Mouse (Mus musculus) liver, embryonic 13.5 days (tissue): ENCODE data around the gene Celf2. TPM values are rescaled to one million over a fixed set of nuclear protein-coding genes. Genes with fewer than 3 reads are reported as not detected.

Source experiments
- ATAC-seq: fragments of 200-750 bp; cut with Nextera tagmentation; 2 replicates; pipeline ENCODE4 v1.8.0; 2017; ENCODE audit warnings: low read depth, mild to moderate bottlenecking, moderate number of reproducible peaks, moderate library complexity
- DNase-seq: peaks from one replicate; pipeline ENCODE4 v3.0.0; 2022
- H3K27ac ChIP-seq: fragments of 300-500 bp; sonication (generic); 2 replicates; pipeline ENCODE4 v1.5.1; 2015; ENCODE audit warnings: moderate library complexity, mild to moderate bottlenecking, inconsistent platforms
- H3K27me3 ChIP-seq: fragments of 300-500 bp; sonication (generic); 2 replicates; pipeline ENCODE4 v1.6.1; 2015; ENCODE audit warnings: mild to moderate bottlenecking, inconsistent platforms
- H3K36me3 ChIP-seq: fragments of 300-500 bp; sonication (generic); 2 replicates; pipeline ENCODE4 v1.6.1; 2015; ENCODE audit warnings: mild to moderate bottlenecking, inconsistent platforms
- H3K4me1 ChIP-seq: fragments of 300-500 bp; sonication (generic); replicated peaks from 2 replicates; pipeline ENCODE4 v1.6.1; 2015; ENCODE audit warnings: inconsistent platforms
- H3K4me2 ChIP-seq: fragments of 300-500 bp; sonication (generic); 2 replicates; pipeline ENCODE4 v1.6.1; 2015; ENCODE audit warnings: inconsistent platforms, mild to moderate bottlenecking, moderate library complexity
- H3K4me3 ChIP-seq: fragments of 300-500 bp; sonication (generic); replicated peaks from 2 replicates; pipeline ENCODE4 v1.5.1; 2015; ENCODE audit warnings: mild to moderate bottlenecking, inconsistent platforms
- H3K9ac ChIP-seq: fragments of 300-500 bp; sonication (generic); 2 replicates; pipeline ENCODE4 v1.6.1; 2015; ENCODE audit warnings: mild to moderate bottlenecking, inconsistent platforms
- H3K9me3 ChIP-seq: fragments of 300-500 bp; sonication (generic); replicated peaks from 2 replicates; pipeline ENCODE4 v1.6.1; 2016; ENCODE audit warnings: inconsistent platforms
- WGBS: fragments of 180-500 bp; shearing (Covaris S2); methylation state at CpG from one replicate; pipeline ENCODE4 v1.1.7; 2015; ENCODE audit not compliant: insufficient replicate concordance; 5-methylcytosine and 5-hydroxymethylcytosine counted together
- polyA plus RNA-seq: library from polyadenylated mRNA; unstranded; fragments of >200 nt; fragmentation: Nextera tagmentation; extraction: Ambion mirVana; gene quantifications from 2 replicates; pipeline ENCODE4 v1.2.1, GENCODE M21; 2015

The Celf2 gene
- polyA plus RNA-seq, 1 experiment from 2014 or later, result 11.0 TPM

DNA sequence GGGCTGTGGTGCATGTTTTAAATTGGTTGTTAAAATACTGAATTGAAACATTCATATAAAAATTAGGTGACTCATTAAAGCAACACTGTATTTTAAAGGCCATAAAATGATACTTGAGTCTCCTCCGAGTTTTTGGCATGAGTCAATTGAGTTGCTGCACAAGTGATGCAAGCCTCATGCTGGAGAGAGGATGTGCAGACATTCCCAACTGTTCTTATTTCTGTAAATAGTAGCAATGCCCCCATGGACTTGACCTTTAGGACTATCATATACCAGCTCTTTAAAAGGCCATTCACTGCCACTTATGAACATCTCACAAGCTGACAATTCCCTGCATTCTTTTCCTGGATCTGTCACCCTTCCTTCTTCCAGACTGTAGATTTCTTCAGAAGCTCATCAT lies 10.1 kb upstream of the Celf2 start:
- DNase-seq, result no peak
- Histone ChIP-seq H3K9ac (no peak overlapping the region), H3K9me3 (no peaks in the 10 kb centered on the region), H3K4me1 (no peaks in the 10 kb centered on the region), H3K36me3 (no peaks in the 10 kb centered on the region), H3K27me3 (no peaks in the 10 kb centered on the region), H3K4me3 (no peak overlapping the region), H3K4me2 (no peak overlapping the region), H3K27ac (no peak overlapping the region)
- no peak for ATAC-seq
- 30% methylated on average over 1 of the region's 1 CpGs for WGBS

DNA sequence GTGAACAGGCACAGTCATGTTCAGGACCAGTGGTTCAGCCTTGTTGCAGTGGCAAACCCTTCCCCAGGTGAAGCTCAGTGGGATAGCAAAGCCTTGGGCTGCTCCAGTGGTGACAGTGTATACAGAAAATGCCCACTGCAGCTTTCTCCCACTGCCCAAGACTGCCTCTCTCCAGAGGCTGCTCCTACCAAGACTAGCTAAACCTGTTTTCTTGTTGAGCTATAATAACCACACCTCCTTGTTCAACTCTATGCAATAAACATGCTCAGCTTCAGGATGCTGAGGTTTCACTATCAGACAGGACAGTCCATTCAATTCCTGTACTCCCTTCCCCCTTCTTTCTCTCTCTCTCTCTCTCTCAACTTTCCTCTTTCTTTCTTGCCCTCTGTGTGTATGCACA lies 15.9 kb downstream of the Celf2 start:
- H3K4me1 ChIP-seq, result no peaks in the 10 kb centered on the region

DNA sequence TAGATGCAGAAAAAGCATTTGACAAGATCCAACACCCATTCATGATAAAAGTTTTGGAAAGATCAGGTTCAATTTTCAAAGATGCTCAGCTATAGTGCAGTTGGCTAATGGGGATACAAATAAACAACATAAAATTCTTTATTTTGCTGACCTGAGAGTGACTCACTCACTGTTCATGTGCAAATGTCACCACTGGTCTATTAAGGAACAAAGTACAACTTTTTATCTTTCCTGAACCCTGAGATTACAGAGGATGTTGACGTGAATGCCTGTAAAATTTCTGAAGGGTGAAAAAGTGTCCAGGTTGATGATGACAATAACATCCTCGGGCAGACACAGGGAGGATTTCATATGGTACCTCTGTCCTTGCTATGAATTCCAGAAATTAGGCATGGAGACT lies 24.4 kb downstream of the Celf2 start:
- 34% methylated on average over 2 of the region's 2 CpGs for WGBS
- DNase-seq (no peak), ATAC-seq (no peak)
- no peaks in the 10 kb centered on the region for H3K36me3 ChIP-seq
- H3K4me2 ChIP-seq, result no peak overlapping the region
- no peaks in the 10 kb centered on the region for H3K4me1 ChIP-seq
- no peak overlapping the region for H3K27ac ChIP-seq
- H3K4me3 ChIP-seq, result no peak overlapping the region
- no peaks in the 10 kb centered on the region for H3K27me3 ChIP-seq
- no peaks in the 10 kb centered on the region for H3K9me3 ChIP-seq
- no peak overlapping the region for H3K9ac ChIP-seq

More for the DNA sequence above, 15.9 kb downstream of the Celf2 start:
- H3K27me3 ChIP-seq, result no peaks in the 10 kb centered on the region
- H3K4me3 ChIP-seq, result no peak overlapping the region
- no peaks in the 10 kb centered on the region for H3K36me3 ChIP-seq
- DNase-seq (no peak), ATAC-seq (no peak)
- H3K4me2 ChIP-seq, result no peak overlapping the region
- no peak overlapping the region for H3K27ac ChIP-seq
- H3K9me3 ChIP-seq, result no peaks in the 10 kb centered on the region
- H3K9ac ChIP-seq, result no peak overlapping the region

DNA sequence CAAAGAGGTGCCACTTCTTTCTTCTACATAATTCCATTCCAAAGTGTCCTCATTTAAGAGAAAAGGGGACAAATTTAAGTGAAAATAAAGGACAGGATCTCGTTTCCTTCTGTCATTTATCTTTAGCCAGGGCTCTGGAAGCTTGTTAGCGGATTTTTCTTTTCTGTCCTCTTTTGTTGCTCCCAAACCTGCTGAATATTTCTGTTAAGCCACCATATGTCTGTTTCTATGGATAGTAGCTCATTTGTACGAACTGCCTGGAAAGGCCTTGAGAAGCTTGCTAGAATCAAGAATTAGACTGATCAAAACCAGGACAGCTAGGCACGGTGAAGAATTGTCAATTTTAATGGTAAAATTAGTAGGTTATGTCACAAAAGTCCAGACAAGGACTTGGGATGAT lies 27.3 kb downstream of the Celf2 start:
- H3K4me1 ChIP-seq, result no peaks in the 10 kb centered on the region
- 49% methylated on average over 4 of the region's 4 CpGs for WGBS
- no peak for DNase-seq
- no peaks in the 10 kb centered on the region for H3K27me3 ChIP-seq
- ATAC-seq, result no peak
- H3K4me3 ChIP-seq, result no peak overlapping the region
- H3K9ac ChIP-seq, result no peak overlapping the region
- no peaks in the 10 kb centered on the region for H3K9me3 ChIP-seq
- no peaks in the 10 kb centered on the region for H3K36me3 ChIP-seq
- H3K4me2 ChIP-seq, result no peak overlapping the region
- H3K27ac ChIP-seq, result no peak overlapping the region

DNA sequence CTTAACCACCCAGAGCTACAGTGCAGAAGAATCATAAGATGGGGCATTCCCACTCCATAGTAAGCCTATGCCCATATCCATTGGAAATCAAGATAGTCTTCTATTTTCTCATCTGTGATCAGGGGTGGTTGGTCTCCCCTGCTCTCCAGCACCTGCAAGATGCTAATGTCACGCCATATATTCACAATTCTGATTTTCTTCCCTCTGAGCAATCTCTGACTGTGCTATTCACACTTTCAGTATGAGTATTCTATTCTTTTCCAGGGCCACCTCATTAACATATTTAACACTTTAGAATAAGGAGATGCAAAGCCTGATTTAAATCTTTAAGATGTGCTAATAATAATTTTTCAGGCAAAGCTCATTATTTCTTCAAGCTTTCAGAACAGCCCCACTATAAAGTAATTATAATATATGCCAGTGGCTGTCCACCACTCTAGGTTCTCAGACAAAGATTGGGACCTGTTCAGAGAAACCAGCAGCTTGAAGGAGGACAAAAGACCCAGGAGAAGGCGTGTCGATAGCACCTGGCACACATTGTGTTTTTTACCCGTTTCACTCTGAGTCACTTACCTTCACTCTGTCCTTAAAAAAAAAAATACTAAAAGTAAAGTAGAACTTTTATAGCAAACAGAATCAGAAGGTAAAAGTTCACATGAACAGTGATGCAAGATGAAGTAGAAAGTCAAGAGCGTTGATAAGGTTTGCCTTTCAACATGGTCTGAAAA lies 48.9 kb downstream of the Celf2 start:
- Histone ChIP-seq H3K9me3 (no peaks in the 10 kb centered on the region), H3K4me2 (no peak overlapping the region), H3K36me3 (no peaks in the 10 kb centered on the region), H3K9ac (no peak overlapping the region), H3K27me3 (no peaks in the 10 kb centered on the region), H3K4me3 (no peak overlapping the region), H3K4me1 (no peaks in the 10 kb centered on the region), H3K27ac (no peak overlapping the region)
- WGBS, result 54% methylated on average over 5 of the region's 5 CpGs
- DNase-seq, result no peak
- ATAC-seq, result no peak

DNA sequence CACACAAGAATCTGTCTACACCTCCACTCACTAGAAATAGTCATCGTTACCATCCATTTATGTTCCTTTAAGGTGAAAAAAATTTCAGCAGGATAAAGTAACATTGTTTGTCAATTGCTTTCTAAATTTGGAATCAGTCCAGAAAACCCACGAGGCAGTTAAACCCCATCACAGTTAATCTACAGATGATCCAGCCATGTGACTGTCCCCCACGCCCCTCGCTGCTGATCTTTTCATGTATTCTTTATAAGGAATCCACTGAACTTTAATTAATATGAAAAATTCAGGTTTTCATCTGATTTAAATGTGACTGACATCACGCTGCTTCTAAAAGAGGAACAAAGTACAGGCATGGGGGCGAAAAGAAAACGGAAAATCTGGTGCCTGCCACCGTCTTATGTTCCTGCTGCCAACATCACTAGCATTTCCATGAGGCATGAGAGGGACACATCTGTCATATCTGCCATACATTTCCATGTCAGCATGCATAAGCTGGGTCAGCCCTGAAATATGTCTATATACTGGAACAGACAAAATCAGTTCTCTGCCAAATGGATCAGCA lies 70.6 kb downstream of the Celf2 start:
- Histone ChIP-seq H3K4me2 (no peak overlapping the region), H3K27me3 (no peaks in the 10 kb centered on the region), H3K36me3 (no peaks in the 10 kb centered on the region), H3K4me1 (no peaks in the 10 kb centered on the region), H3K27ac (no peak overlapping the region), H3K9ac (no peak overlapping the region), H3K9me3 (no peaks in the 10 kb centered on the region), H3K4me3 (no peak overlapping the region)
- 71% methylated on average over 8 of the region's 8 CpGs for WGBS
- ATAC-seq (no peak), DNase-seq (no peak)

DNA sequence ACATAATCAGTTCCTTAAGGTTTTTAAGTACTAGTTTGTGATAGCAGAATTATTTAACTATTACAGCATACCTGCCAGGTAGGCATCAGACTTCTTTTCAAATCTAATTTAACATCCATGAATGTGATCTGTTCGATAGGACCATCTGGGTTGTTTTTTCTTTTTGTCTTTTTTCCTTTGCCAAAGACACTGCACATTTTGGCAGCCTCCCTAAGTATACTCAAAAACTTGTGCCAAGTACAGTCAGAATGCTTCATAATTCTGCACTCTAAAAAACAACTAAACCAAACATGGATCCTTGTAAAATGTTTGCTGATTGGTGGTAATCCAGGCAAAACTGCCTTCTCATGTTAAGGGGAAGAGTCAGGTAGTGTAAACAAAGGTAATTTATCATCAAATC lies 82.9 kb downstream of the Celf2 start:
- H3K27me3 ChIP-seq, result no peaks in the 10 kb centered on the region
- DNase-seq, result no peak
- WGBS, result 52% methylated on average over 1 of the region's 1 CpGs

DNA sequence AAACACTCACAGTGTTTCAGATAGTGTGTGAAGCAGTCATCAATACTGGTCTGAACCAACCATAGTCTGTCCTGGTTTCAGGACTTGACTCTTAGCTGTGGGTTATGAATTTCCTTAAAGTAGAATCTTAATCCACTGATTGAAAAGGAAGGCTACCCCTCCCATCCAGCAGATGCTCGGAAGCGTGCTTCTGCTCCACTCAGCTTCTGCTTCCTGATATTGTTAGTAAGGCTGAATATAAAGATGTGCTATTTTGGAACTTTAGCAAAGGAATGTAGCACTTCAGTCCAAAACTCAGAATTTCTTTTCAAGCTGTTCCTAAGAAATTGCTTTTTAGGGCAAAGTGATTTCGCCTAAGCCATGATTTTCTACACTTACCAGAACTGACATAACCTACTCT lies 108.8 kb downstream of the Celf2 start:
- H3K9me3 ChIP-seq, result no peaks in the 10 kb centered on the region
- H3K27me3 ChIP-seq, result no peaks in the 10 kb centered on the region
- no peak overlapping the region for H3K27ac ChIP-seq
- H3K4me2 ChIP-seq, result no peak overlapping the region
- H3K4me3 ChIP-seq, result no peak overlapping the region
- no peak for DNase-seq
- H3K4me1 ChIP-seq, result no peaks in the 10 kb centered on the region
- no peak for ATAC-seq
- H3K9ac ChIP-seq, result no peak overlapping the region
- H3K36me3 ChIP-seq, result no peaks in the 10 kb centered on the region
- 50% methylated on average over 3 of the region's 3 CpGs for WGBS

More for the DNA sequence above, 82.9 kb downstream of the Celf2 start:
- Histone ChIP-seq H3K9ac (no peak overlapping the region), H3K27ac (no peak overlapping the region), H3K36me3 (no peaks in the 10 kb centered on the region), H3K4me1 (no peaks in the 10 kb centered on the region), H3K4me3 (no peak overlapping the region), H3K9me3 (no peaks in the 10 kb centered on the region), H3K4me2 (no peak overlapping the region)
- no peak for ATAC-seq

DNA sequence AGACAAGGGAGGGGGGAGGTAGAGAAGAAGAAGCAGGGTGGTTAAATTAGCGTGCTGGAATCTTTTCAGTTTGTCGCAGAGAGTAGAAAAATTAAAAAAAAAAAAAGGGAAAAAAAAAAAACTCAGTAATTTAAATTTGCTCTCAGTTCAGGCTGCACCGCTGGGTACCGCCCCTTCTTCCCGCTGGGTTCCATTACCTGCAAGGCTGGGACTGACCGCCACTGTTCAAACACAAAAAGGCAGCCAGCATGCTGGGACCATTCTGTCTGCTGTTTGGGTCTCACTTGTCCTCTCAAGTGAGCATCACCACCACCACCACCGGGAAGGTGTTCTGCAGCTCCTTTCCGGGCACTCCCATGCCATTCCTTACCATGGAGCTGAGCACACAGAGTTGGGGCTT lies 113.4 kb downstream of the Celf2 start:
- Histone ChIP-seq H3K27ac (no peak overlapping the region), H3K27me3 (no peaks in the 10 kb centered on the region), H3K9ac (no peak overlapping the region), H3K4me3 (no peak overlapping the region), H3K4me1 (no peaks in the 10 kb centered on the region), H3K9me3 (no peaks in the 10 kb centered on the region), H3K4me2 (no peak overlapping the region), H3K36me3 (no peaks in the 10 kb centered on the region)
- 37% methylated on average over 8 of the region's 8 CpGs for WGBS
- ATAC-seq (no peak), DNase-seq (no peak)

DNA sequence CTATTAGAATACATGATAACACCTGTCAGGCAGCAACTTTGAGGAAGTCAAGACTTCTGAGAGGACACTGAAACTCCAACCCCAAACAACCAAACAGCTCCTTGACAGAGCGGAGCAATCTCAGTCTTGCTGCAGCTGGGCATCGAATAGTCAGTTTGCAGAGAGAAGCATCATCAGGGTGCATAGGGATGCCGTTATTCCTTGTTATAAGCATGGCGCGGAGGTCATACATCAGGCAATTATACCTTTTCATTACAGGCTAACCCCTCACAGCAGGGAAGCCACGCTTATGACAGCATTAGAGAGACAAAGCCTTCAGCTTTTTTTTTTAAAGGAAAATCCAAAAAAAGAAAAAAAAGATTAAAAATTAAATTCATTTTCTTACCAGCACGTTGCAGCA lies 113.9 kb downstream of the Celf2 start:
- no peaks in the 10 kb centered on the region for H3K36me3 ChIP-seq
- no peaks in the 10 kb centered on the region for H3K4me1 ChIP-seq
- H3K27me3 ChIP-seq, result no peaks in the 10 kb centered on the region
- H3K9ac ChIP-seq, result no peak overlapping the region
- no peak for ATAC-seq
- H3K27ac ChIP-seq, result no peak overlapping the region
- no peak overlapping the region for H3K4me3 ChIP-seq
- no peak for DNase-seq
- H3K9me3 ChIP-seq, result no peaks in the 10 kb centered on the region
- H3K4me2 ChIP-seq, result no peak overlapping the region
- WGBS, result 55% methylated on average over 7 of the region's 7 CpGs

DNA sequence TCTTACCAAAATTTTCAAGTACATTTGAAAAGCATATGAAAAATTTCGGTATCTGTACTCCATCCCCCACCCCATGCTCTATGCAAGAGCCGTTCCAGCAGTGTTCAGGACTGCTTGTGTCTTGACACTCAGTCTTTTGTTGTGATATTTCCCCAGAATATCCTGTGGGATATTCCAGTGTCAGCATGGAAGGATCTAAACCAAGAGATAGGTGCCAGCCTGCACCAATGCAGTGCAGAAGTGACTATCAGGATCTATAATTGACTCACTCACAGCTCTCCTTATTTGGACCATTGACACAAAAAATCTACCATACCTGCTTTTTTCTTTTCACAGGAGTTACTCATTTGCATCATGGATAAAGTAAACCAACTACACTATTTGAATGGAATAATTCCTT lies 116.9 kb downstream of the Celf2 start:
- no peak overlapping the region for H3K27ac ChIP-seq
- 57% methylated on average over 2 of the region's 2 CpGs for whole genome bisulfite sequencing
- no peaks in the 10 kb centered on the region for H3K27me3 ChIP-seq
- no peaks in the 10 kb centered on the region for H3K36me3 ChIP-seq
- no peaks in the 10 kb centered on the region for H3K9me3 ChIP-seq
- no peak overlapping the region for H3K4me3 ChIP-seq
- ATAC-seq (no peak), DNase-seq (no peak)
- no peaks in the 10 kb centered on the region for H3K4me1 ChIP-seq
- H3K9ac ChIP-seq, result no peak overlapping the region
- no peak overlapping the region for H3K4me2 ChIP-seq

DNA sequence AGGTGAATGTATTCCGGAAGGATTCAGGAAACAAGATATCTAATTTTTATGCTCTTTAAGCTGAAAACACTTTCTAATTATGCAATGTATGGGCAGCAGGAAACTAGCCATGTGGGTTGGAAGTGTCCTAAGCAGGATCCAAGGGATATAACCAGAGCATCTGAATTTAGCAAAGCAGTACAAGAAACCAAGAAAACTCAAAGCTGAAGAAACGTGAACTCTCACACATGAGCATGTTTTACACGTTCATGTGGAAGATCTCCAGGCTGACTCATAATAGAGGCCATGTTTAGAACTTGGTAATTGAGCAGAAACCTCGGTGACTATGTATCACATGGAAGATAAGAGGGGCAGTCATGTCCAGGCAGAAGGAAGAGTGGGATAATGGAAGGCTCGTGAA lies 120.1 kb downstream of the Celf2 start:
- no peak overlapping the region for H3K4me3 ChIP-seq
- 49% methylated on average over 5 of the region's 5 CpGs for WGBS
- no peak overlapping the region for H3K27ac ChIP-seq
- ATAC-seq (no peak), DNase-seq (no peak)
- no peaks in the 10 kb centered on the region for H3K9me3 ChIP-seq
- no peaks in the 10 kb centered on the region for H3K27me3 ChIP-seq
- H3K4me1 ChIP-seq, result no peaks in the 10 kb centered on the region
- H3K4me2 ChIP-seq, result no peak overlapping the region
- no peak overlapping the region for H3K9ac ChIP-seq
- no peaks in the 10 kb centered on the region for H3K36me3 ChIP-seq
